ENCODE assay signal across 8 mouse cellular contexts in the genomic region with DNA sequence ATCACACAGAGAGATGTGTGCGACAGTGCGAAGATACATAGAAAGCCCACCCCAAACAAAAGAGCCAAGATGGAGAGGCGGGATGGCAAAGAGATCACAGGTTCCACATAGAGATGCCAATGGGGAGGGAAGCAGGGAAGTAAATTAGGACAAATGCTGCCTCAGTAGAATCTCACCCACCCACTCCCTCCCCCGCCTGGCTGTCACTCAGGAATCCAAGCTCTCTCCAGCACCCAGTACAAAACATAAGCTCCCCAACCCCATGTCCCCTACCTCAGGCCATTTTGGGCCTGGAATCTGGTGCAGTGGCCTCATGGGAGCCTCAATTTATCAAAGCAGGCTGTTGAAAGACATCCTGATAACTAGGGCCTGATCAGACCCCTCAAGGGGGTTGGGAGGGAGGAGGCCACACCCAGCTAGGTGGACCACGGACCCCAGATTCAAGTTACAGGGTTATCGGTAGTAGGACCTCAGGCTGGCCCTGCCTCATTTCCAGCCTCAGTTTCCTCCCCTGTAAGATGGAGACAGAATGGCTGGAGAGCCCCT. TPM values are rescaled to one million over a fixed set of nuclear protein-coding genes. Genes with fewer than 3 reads are reported as not detected.
DNase-seq lines count a peak whose midpoint lies in the region; ATAC-seq and TF ChIP-seq lines count a peak whose summit lies in the region.

No protein-coding gene starts in this region.

- WGBS in liver, embryonic 12.5 days (ENCODE audit: insufficient replicate concordance), result 67% methylated on average over 6 of the region's 6 CpGs

- H3K9me3 ChIP-seq in liver, embryonic 12.5 days (replicated peaks), result no peaks in the 10 kb centered on the region

- peak overlapping the region; percentile 79 for H3K4me2 ChIP-seq in liver, embryonic 12.5 days

- H3K36me3 ChIP-seq in testis, adult 2 months (ENCODE audit: control insufficient read depth, insufficient read depth, low read length), result peaks cover 1% of the 10 kb centered on the region; the same call in 1 of the 2 replicates
- H3K36me3 ChIP-seq in liver, embryonic 12.5 days, result peaks cover 44% of the 10 kb centered on the region

- peak overlapping the region; percentile 83 for H3K4me3 ChIP-seq in testis, adult 2 months (ENCODE audit: control insufficient read depth, low read depth, low read length)
- peak overlapping the region; percentile 77 for H3K4me3 ChIP-seq in liver, embryonic 12.5 days

- no peak for DNase-seq in frontal cortex, postnatal 25 days (ENCODE audit: low spot score in 2 of 2)
- no peak for DNase-seq in testis, postnatal 10 days (ENCODE audit: low spot score)
- DNase-seq in telencephalon, adult 2 months (ENCODE audit: low read depth, low spot score), result peak; percentile 56
- no peak for DNase-seq in thymus, postnatal 4 days
- DNase-seq in cerebellum, postnatal 10 days, result no peak

- H3K4me1 ChIP-seq in testis, adult 2 months (ENCODE audit: control insufficient read depth, insufficient read depth, low read length), result peaks cover 19% of the 10 kb centered on the region
- H3K4me1 ChIP-seq in liver, embryonic 12.5 days, result peaks cover 45% of the 10 kb centered on the region

- no peak for TF ChIP-seq CTCF in testis, adult 2 months (IDR thresholded peaks at IDR 0.05; ENCODE audit: control insufficient read depth, insufficient read depth, insufficient replicate concordance, low read depth, low read length)

- peak; percentile 32; the same call in 1 of the 2 replicates for ATAC-seq in frontal cortex, adult (ENCODE audit: low TSS enrichment)
- no peak for ATAC-seq in liver, embryonic 12.5 days

- no peak for TF ChIP-seq POLR2A in testis, adult 2 months (IDR thresholded peaks at IDR 0.05; ENCODE audit: control insufficient read depth, low read depth, low read length)

- H3K27ac ChIP-seq in testis, adult 2 months (ENCODE audit: control insufficient read depth, insufficient read depth, low read depth, low read length), result no peak overlapping the region
- peak overlapping the region; percentile 75 for H3K27ac ChIP-seq in liver, embryonic 12.5 days

- H3K27me3 ChIP-seq in testis, adult 2 months (ENCODE audit: control insufficient read depth, insufficient read depth, low read length), result no peaks in the 10 kb centered on the region
- H3K27me3 ChIP-seq in liver, embryonic 12.5 days (replicated peaks), result peaks cover 14% of the 10 kb centered on the region; the same call in 1 of the 2 replicates

- H3K9ac ChIP-seq in liver, embryonic 12.5 days, result peak overlapping the region; percentile 82

RNA-seq across cellular contexts. Expression of gene Selenow, which starts 1.5 kb away (rescaled TPM):
- 409 and 443 TPM in 2 replicates for polyA plus RNA-seq in testis, adult 2 months (2012; rRNA removed)
- 445 and 464 TPM in 2 replicates for polyA plus RNA-seq in liver, embryonic 12.5 days (2016; fragmentation: Nextera tagmentation; extraction: Ambion mirVana)

RNA-seq across cellular contexts. Expression of gene Nop53, which starts 25.2 kb away (rescaled TPM):
- 57.2 and 81.1 TPM in 2 replicates for polyA plus RNA-seq in testis, adult 2 months (2012; rRNA removed)
- polyA plus RNA-seq in liver, embryonic 12.5 days (2016; fragmentation: Nextera tagmentation; extraction: Ambion mirVana), result 130 and 143 TPM in 2 replicates

RNA-seq across cellular contexts. Expression of gene Crxos, which starts 38.3 kb away (rescaled TPM):
- not detected in 2 replicates for polyA plus RNA-seq in testis, adult 2 months (2012; rRNA removed)
- not detected in 2 replicates for polyA plus RNA-seq in liver, embryonic 12.5 days (2016; fragmentation: Nextera tagmentation; extraction: Ambion mirVana)

RNA-seq across cellular contexts. Expression of gene Crx, which starts 41.0 kb away (rescaled TPM):
- not detected in 2 replicates for polyA plus RNA-seq in testis, adult 2 months (2012; rRNA removed)
- not detected in 2 replicates for polyA plus RNA-seq in liver, embryonic 12.5 days (2016; fragmentation: Nextera tagmentation; extraction: Ambion mirVana)

RNA-seq across cellular contexts. Expression of gene Ehd2, which starts 46.6 kb away (rescaled TPM):
- polyA plus RNA-seq in testis, adult 2 months (2012; rRNA removed), result 3.0 and 3.5 TPM in 2 replicates
- polyA plus RNA-seq in liver, embryonic 12.5 days (2016; fragmentation: Nextera tagmentation; extraction: Ambion mirVana), result 6.5 and 7.8 TPM in 2 replicates
